Mouse (Mus musculus) hindbrain, embryonic 15.5 days (tissue): Measurements from ENCODE around the gene Pla1a. TPM values are rescaled to one million over a fixed set of nuclear protein-coding genes. Genes with fewer than 3 reads are reported as not detected.

Source experiments
- ATAC-seq: fragments of 200-750 bp; cut with Nextera tagmentation; 2 replicates; pipeline ENCODE4 v1.8.0; 2017; ENCODE audit warnings: low read depth, moderate number of reproducible peaks, moderate TSS enrichment; ENCODE audit not compliant: low FRiP score
- H3K27ac ChIP-seq: fragments of 300-500 bp; sonication (generic); replicated peaks from 2 replicates; pipeline ENCODE4 v1.5.1; 2015; ENCODE audit warnings: mild to moderate bottlenecking, inconsistent platforms
- H3K27me3 ChIP-seq: fragments of 300-500 bp; sonication (generic); 2 replicates; pipeline ENCODE4 v1.6.1; 2015; ENCODE audit warnings: control low read depth, inconsistent platforms
- H3K36me3 ChIP-seq: fragments of 300-500 bp; sonication (generic); 2 replicates; pipeline ENCODE4 v1.6.1; 2015; ENCODE audit warnings: control low read depth, inconsistent platforms
- H3K4me1 ChIP-seq: fragments of 300-500 bp; sonication (generic); replicated peaks from 2 replicates; pipeline ENCODE4 v1.6.1; 2015; ENCODE audit warnings: control low read depth, inconsistent platforms
- H3K4me2 ChIP-seq: fragments of 300-500 bp; sonication (generic); 2 replicates; pipeline ENCODE4 v1.6.1; 2015; ENCODE audit warnings: moderate library complexity, mild to moderate bottlenecking, inconsistent platforms
- H3K4me3 ChIP-seq: fragments of 300-500 bp; sonication (generic); 2 replicates; pipeline ENCODE4 v1.5.1; 2015; ENCODE audit warnings: mild to moderate bottlenecking, inconsistent platforms
- H3K9ac ChIP-seq: fragments of 300-500 bp; sonication (generic); 2 replicates; pipeline ENCODE4 v1.6.1; 2015; ENCODE audit warnings: inconsistent platforms
- H3K9me3 ChIP-seq: fragments of 300-500 bp; sonication (generic); 2 replicates; pipeline ENCODE4 v1.6.1; 2016; ENCODE audit warnings: control low read depth, inconsistent platforms
- WGBS: fragments of 180-500 bp; shearing (Covaris S2); methylation state at CpG from one replicate; pipeline ENCODE4 v1.1.7; 2015; 5-methylcytosine and 5-hydroxymethylcytosine counted together
- polyA plus RNA-seq: library from polyadenylated mRNA; unstranded; fragments of >200 nt; fragmentation: Nextera tagmentation; extraction: Ambion mirVana; gene quantifications from 2 replicates; pipeline ENCODE4 v1.2.1, GENCODE M21; 2015

Pla1a gene
- polyA plus RNA-seq, 1 experiment from 2014 or later, result 0.45 TPM

DNA sequence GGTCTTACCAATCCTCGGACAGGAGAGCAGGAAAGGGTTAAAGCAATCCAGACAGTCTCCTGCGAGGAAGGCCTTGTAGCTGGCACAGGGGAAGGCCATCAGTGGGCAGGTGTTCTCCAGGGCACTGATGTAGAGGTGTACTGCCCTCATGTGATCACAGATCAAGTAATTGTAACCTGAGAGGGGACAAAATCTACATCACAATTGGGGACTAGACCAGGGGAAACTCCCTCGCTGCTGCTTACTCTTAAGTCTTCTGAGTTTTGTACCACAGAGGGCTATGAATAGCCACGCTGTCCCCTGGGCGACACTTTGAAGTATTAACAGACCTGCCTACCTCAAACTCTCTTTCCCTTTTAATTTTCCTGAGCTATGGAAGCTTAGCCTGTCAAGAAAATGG lies 25.4 kb downstream of the Pla1a start:
- H3K27me3 ChIP-seq, result no peaks in the 10 kb centered on the region
- no peak overlapping the region for H3K27ac ChIP-seq
- no peak for ATAC-seq
- H3K9me3 ChIP-seq, result no peaks in the 10 kb centered on the region
- H3K36me3 ChIP-seq, result no peaks in the 10 kb centered on the region
- H3K9ac ChIP-seq, result no peak overlapping the region
- H3K4me3 ChIP-seq, result no peak overlapping the region
- H3K4me2 ChIP-seq, result no peak overlapping the region
- WGBS, result 39% methylated on average over 5 of the region's 5 CpGs
- H3K4me1 ChIP-seq, result no peaks in the 10 kb centered on the region

DNA sequence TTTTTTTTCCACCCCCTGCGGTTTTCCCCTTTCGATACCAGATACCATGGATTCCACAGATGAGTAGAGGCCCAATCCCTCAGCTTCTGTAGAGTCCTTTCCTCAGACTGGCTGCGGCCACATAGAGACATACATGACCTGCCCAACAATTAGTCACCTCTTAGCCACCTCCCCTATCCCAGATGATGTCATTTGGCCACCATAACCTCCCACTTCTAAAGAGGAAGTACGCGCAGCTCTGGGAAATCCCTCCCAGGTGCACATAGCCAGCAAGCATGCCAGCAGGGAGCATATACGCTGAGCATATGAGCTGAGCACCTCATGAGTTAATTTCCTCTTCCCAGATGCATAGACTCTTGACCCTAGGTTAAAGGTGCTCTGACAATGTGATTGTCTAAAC lies 26.2 kb downstream of the Pla1a start:
- no peak for ATAC-seq
- H3K4me1 ChIP-seq, result no peaks in the 10 kb centered on the region
- WGBS, result 90% methylated on average over 6 of the region's 6 CpGs
- H3K27me3 ChIP-seq, result no peaks in the 10 kb centered on the region
- H3K4me3 ChIP-seq, result no peak overlapping the region
- H3K36me3 ChIP-seq, result no peaks in the 10 kb centered on the region
- no peak overlapping the region for H3K27ac ChIP-seq
- H3K4me2 ChIP-seq, result no peak overlapping the region
- H3K9me3 ChIP-seq, result no peaks in the 10 kb centered on the region
- no peak overlapping the region for H3K9ac ChIP-seq

DNA sequence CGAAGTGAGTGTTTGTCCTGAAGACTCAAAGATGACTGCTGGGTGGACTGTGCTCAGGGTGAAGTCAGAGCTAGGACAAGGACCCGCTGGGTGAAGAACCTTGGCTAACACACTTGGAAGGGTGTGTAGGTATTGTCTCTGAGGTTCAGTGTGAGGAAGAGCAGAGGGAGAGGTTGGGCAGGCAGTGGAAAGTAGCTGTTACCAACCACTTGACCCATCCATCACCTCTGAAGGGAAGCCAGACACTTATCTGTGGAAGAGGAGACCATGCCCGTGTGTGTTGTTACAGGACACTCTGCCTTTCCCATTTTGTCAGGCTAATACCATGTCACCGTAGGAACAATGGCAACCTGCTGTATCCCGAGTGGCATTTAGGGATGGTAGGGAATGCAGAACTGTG lies 26.7 kb downstream of the Pla1a start:
- Histone ChIP-seq H3K9me3 (no peaks in the 10 kb centered on the region), H3K36me3 (no peaks in the 10 kb centered on the region), H3K4me2 (no peak overlapping the region), H3K4me3 (no peak overlapping the region), H3K4me1 (no peaks in the 10 kb centered on the region), H3K9ac (no peak overlapping the region), H3K27ac (no peak overlapping the region), H3K27me3 (no peaks in the 10 kb centered on the region)
- WGBS, result 78% methylated on average over 5 of the region's 5 CpGs
- ATAC-seq, result no peak

DNA sequence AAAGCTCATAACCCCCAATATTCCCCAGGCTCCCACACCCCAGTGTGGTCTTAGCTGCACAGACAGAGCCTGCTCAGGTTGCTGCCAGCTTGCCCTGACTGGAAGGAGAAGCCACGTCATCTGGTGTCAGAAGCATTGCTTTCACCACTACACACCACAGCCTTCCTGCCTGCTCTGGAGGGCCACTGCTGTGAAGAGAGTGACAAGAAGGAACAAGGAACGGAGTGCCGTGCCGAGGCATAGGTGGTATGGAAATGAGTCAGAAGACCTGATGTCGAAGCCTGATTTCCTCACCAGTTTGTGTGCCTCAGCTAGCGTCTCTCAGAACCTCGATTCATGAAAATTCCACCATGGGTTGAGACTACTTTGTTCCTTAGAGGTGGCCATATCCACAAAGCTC lies 29.3 kb downstream of the Pla1a start:
- Histone ChIP-seq H3K27ac (no peak overlapping the region), H3K4me3 (no peak overlapping the region), H3K27me3 (no peaks in the 10 kb centered on the region), H3K4me1 (peaks cover 14% of the 10 kb centered on the region), H3K9ac (no peak overlapping the region), H3K4me2 (no peak overlapping the region), H3K9me3 (no peaks in the 10 kb centered on the region), H3K36me3 (no peaks in the 10 kb centered on the region)
- ATAC-seq, result no peak
- 90% methylated on average over 7 of the region's 7 CpGs for WGBS

DNA sequence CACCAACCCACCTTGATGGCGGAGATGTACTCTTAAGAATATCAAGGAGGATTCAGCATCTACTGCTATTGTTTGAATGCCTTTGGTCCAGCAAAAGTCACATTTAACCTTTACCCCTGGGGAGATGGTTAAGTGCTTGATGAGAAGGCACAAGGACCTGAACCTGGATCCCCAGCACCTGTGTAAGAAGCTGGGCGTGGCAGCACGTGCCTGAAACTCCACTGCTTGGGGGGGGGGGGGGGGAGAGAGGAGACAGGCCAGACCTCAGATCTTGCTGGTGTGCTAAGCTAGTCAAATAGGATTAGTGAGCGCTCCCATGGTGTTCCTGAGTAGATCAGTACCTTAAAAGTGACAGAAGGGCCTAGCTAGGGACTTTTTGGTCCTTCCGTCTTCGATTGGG lies 31.5 kb downstream of the Pla1a start:
- H3K27ac ChIP-seq, result no peak overlapping the region
- WGBS, result 83% methylated on average over 6 of the region's 6 CpGs
- no peak for ATAC-seq
- H3K4me2 ChIP-seq, result no peak overlapping the region
- no peaks in the 10 kb centered on the region for H3K36me3 ChIP-seq
- no peaks in the 10 kb centered on the region for H3K27me3 ChIP-seq
- H3K9me3 ChIP-seq, result no peaks in the 10 kb centered on the region
- no peak overlapping the region for H3K9ac ChIP-seq
- H3K4me1 ChIP-seq, result peaks cover 14% of the 10 kb centered on the region
- H3K4me3 ChIP-seq, result no peak overlapping the region

DNA sequence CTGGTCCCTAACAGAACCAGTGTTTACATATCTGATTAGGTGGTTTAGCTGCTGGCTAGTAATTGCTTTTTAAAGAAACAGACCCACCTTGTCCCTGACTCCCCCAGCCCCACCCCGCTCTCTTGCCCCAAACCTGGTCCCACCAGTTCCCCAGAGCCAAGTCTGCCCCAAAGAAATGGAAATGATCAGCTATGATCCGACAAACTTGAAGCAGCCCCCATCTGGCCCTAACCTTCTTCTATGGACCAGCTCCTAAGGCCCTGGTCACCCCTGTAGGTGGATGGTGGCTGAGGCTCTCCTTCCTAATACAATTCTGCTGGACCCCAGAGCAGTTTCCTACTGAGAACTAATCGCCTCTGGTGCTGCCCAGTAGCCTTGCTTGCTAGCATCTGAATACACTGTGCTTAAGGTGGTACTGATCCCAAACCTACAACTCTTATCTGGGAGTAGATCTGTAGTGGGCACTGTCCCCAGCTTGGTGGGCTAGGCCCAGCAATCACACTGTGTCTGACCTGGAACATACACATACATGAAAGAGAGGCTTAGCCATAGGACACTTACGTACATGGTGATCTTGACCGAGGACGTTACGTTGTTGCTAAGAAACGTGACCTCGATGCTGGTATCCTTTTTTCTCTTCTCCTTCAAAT lies 32.5 kb downstream of the Pla1a start:
- Histone ChIP-seq H3K9me3 (no peaks in the 10 kb centered on the region), H3K4me3 (peak overlapping the region; percentile 28; the same call in 1 of the 2 replicates), H3K4me2 (peak overlapping the region; percentile 60), H3K27ac (peak overlapping the region; percentile 80), H3K4me1 (peaks cover 14% of the 10 kb centered on the region), H3K9ac (peak overlapping the region; percentile 38; the same call in 1 of the 2 replicates), H3K27me3 (no peaks in the 10 kb centered on the region), H3K36me3 (no peaks in the 10 kb centered on the region)
- peak; percentile 29; the same call in 1 of the 2 replicates for ATAC-seq
- 76% methylated on average over 9 of the region's 9 CpGs for WGBS

DNA sequence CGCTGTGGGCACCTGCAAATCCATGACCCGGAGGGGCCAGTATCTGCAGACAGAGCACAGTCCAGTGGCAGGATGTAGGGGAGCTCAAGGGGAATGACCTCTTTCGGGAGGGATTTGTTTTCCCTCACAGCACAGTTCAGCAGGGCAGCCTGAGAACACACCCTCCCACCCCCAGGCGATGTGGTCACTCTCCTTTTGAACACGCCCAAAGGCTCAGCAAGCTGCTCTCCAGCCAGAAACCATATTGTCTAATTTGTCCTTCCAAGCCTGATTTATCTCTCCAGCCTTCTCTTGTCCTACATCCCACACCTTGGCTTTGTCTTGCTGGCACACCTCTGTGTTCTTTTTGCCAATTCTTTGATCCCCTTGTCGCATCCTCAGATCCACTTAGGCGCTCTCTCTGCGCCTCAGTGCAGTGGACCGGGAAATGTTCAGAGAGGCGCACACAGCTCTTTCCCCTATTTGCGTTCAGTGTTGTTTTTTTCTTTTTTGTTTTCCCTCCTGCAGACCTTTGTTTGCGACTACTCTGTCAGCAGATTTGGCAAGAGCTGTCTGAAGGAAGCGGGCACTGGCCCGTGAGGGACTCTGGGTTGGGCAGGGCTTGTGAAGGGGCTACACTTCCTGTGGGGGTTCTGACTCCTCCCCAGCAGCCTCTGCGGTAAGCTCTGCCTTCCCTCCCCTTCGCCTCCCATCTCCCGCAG lies 33.3 kb downstream of the Pla1a start:
- Histone ChIP-seq H3K9ac (peak overlapping the region; percentile 38), H3K4me1 (peaks cover 14% of the 10 kb centered on the region), H3K4me3 (peak overlapping the region; percentile 28), H3K27ac (peak overlapping the region; percentile 80), H3K27me3 (no peaks in the 10 kb centered on the region), H3K4me2 (peak overlapping the region; percentile 60), H3K9me3 (no peaks in the 10 kb centered on the region), H3K36me3 (no peaks in the 10 kb centered on the region)
- 11% methylated on average over 17 of the region's 17 CpGs for WGBS
- ATAC-seq, result peak; percentile 94

DNA sequence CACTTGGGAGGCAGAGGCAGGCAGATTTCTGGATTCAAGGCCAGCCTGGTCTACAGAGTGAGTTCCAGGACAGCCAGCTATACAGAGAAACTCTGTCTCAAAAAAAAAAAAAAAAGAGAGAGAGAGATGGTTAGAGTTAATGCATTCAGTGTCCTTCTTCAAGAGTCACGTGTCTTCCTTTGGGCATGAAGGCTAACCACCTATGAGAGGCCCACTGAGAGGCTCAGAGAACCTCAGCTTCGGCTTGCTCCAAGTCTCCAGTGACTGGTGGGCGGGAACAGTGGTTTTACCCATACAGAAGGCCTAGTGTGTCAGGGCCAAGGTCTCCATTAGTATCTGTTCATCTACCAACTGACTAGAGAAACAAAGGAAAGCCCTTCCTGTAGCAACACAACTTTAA lies 33.9 kb downstream of the Pla1a start:
- H3K4me3 ChIP-seq, result no peak overlapping the region
- peak; percentile 7; the same call in 1 of the 2 replicates for ATAC-seq
- 65% methylated on average over 3 of the region's 3 CpGs for WGBS

DNA sequence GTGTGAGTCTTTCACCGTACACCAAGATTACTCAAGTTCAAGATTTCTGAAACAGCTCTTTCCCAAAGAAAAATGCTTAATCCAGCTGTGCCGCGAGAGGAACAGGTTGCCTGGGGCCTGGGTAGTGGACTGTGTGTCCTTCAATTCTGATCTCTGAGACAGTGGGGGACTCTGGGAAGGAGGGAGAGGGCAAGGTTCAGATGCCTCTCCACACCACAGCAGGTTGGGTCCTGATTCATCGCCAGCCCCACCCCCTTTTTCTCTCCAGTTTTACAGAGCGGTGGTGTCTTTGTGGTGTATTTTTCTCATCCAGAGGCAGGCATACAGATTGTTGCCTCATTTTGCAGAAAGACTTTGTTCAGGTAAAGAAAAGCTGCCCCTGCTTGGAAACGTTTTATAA lies 34.7 kb downstream of the Pla1a start:
- no peaks in the 10 kb centered on the region for H3K36me3 ChIP-seq
- no peak for ATAC-seq
- no peaks in the 10 kb centered on the region for H3K9me3 ChIP-seq
- peaks cover 14% of the 10 kb centered on the region for H3K4me1 ChIP-seq
- no peak overlapping the region for H3K9ac ChIP-seq
- H3K4me2 ChIP-seq, result no peak overlapping the region
- H3K4me3 ChIP-seq, result no peak overlapping the region
- WGBS, result 85% methylated on average over 6 of the region's 6 CpGs
- H3K27me3 ChIP-seq, result no peaks in the 10 kb centered on the region
- no peak overlapping the region for H3K27ac ChIP-seq

More for the DNA sequence above, 33.9 kb downstream of the Pla1a start:
- Histone ChIP-seq H3K9ac (no peak overlapping the region), H3K27me3 (no peaks in the 10 kb centered on the region), H3K4me1 (peaks cover 14% of the 10 kb centered on the region), H3K36me3 (no peaks in the 10 kb centered on the region), H3K27ac (peak overlapping the region; percentile 80), H3K9me3 (no peaks in the 10 kb centered on the region), H3K4me2 (peak overlapping the region; percentile 60)

DNA sequence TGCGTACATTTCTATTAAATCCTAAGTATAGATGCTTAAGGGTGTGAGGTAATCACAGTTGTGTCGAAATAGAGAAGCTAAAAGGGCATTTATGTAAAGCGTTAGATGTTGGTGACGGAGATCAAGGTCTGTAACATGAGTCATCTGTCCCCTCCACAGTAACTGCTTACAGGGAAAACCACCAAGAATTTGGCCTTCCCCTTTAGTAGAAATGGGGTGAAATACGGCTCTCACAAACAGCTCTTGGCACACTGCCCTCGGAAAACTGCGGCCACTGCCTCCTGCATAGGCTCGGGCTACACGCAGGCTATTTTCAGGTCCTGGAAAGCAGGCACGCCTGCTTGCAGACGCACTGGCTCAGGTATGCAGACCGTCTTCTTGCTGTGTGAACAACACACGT lies 36.8 kb downstream of the Pla1a start:
- H3K27ac ChIP-seq, result no peak overlapping the region
- no peaks in the 10 kb centered on the region for H3K36me3 ChIP-seq
- H3K27me3 ChIP-seq, result no peaks in the 10 kb centered on the region
- H3K9me3 ChIP-seq, result no peaks in the 10 kb centered on the region
- peaks cover 14% of the 10 kb centered on the region for H3K4me1 ChIP-seq
- no peak overlapping the region for H3K9ac ChIP-seq
- no peak for ATAC-seq
- no peak overlapping the region for H3K4me3 ChIP-seq
- 80% methylated on average over 13 of the region's 13 CpGs for WGBS
- no peak overlapping the region for H3K4me2 ChIP-seq

DNA sequence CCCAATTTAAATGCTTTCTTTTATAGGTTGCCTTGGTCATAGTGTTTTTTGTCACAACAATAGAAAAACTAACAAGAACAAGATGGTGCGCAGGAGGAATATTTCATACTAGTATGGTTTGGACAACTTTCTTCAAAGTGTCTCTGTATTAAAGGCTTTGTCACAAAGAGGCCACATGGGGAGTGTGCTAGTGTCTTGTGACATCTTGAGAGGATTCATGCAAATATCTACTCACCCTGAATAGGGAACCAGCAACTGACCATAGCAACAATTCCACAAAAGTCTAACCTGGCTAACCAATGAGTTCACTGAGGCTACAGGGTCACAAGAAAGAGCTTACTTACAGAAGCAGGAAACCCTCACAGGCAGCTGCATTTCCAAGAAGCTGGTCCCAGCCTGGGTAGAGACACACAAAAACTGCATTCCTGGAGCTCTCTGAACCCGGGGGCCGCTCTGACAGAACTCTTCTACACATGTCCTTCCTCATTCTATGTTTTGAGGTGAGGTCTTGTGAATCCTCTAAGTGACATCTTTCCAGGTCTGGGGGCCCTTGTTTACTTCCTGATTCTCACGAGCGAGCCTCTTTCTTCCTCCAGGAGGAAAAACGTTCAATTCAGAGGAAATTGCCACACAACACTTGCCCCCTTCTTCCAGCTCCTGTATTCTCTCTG lies 37.8 kb downstream of the Pla1a start:
- Histone ChIP-seq H3K27ac (no peak overlapping the region), H3K4me1 (peaks cover 12% of the 10 kb centered on the region), H3K27me3 (no peaks in the 10 kb centered on the region), H3K4me3 (no peak overlapping the region), H3K36me3 (no peaks in the 10 kb centered on the region), H3K9me3 (no peaks in the 10 kb centered on the region), H3K4me2 (no peak overlapping the region), H3K9ac (no peak overlapping the region)
- ATAC-seq, result no peak
- WGBS, result 72% methylated on average over 6 of the region's 6 CpGs

DNA sequence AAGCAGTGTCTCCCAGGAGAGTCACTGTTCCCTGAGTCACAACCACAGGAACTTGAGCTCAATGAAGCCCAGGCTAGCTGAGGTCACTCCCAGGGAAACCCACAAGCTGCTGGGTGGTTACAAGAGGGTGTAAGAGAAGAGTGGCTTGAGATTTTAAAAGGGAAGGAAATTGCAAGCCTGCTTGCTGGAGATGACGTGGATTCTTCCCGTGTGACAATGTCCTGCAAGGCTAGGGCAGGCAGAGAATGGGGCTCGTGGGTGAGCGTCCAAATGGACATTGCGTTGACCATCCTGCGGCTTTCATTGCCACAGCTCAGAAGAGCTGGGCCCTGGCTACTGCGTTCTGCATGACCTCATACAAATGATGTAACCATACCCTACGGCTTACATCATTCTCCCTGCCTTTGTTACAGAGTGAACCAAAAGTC lies 38.7 kb downstream of the Pla1a start:
- H3K36me3 ChIP-seq, result no peaks in the 10 kb centered on the region
- 94% methylated on average over 8 of the region's 8 CpGs for WGBS

More for the DNA sequence above, 38.7 kb downstream of the Pla1a start:
- Histone ChIP-seq H3K9ac (no peak overlapping the region), H3K4me3 (no peak overlapping the region), H3K27me3 (no peaks in the 10 kb centered on the region), H3K9me3 (no peaks in the 10 kb centered on the region), H3K27ac (no peak overlapping the region), H3K4me2 (no peak overlapping the region), H3K4me1 (peaks cover 2% of the 10 kb centered on the region)
- no peak for ATAC-seq
